15 mouse cellular contexts compared by ENCODE assay signal in the genomic region with DNA sequence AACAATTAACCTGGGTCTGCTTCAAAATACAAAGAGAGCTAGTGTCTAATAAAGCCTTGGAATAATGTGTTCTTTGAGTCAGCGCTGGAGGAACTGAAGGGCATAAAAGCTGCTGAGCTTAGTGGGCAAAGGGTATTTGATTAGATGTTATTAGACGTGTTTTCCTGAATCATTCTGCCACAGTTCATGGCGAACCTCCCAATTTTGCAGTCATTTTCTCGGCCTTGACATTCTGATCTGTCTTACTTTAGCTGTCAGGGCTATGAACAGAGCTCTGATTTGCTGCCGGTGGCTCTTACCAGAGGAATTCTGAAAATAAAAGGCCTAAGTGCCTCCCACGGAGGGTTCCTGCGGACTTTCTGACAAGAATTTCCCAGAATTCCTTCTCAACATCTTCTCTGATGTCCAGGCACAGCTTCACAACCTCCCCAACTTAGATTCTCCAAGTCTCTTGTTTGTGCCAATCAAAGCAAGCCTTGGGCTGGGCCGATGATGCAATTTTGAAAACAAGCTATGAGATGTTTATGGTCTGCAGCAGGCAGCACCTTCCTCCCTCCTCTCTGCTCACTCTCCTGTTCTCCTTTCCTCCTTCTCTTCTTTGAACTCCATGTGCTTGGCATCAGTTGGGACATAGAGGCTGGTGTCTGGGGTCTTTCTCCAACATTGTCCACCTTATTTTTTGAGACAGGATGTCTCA. TPM values are rescaled to one million over a fixed set of nuclear protein-coding genes. Genes with fewer than 3 reads are reported as not detected.
DNase-seq lines count a peak whose midpoint lies in the region; ATAC-seq and TF ChIP-seq lines count a peak whose summit lies in the region.
"Had no signal": no experiment of that assay in that cellular context is flagged by ENCODE, and none has a peak within 500 bp of the region (broad histone marks: within the 10 kb centered on the region; RNA-seq: fewer than 3 reads in every experiment).

No protein-coding gene starts in this region.

- no peak for DNase-seq in forebrain, embryonic 10.5 days (ENCODE audit: extremely low spot score, low spot score)
- peak; percentile 78 for DNase-seq in NIH3T3 (ENCODE audit: low read depth)
- DNase-seq in embryo, embryonic 11 days: peak; percentile 61
- DNase-seq in forebrain, postnatal 0 days: no peak
- DNase-seq in left cerebral cortex, adult 11 months (ENCODE audit: low spot score): no peak
- DNase-seq in spleen, postnatal 36 days (ENCODE audit: low spot score in 2 of 2): no peak
- DNase-seq: cerebellum, adult 11-12 months; thymus, postnatal 25 days had no signal

- H3K4me1 ChIP-seq in forebrain, embryonic 10.5 days: peaks cover 23% of the 10 kb centered on the region
- H3K4me1 ChIP-seq in forebrain, embryonic 15.5 days: peaks cover 9% of the 10 kb centered on the region
- no peaks in the 10 kb centered on the region for H3K4me1 ChIP-seq in forebrain, postnatal 0 days (ENCODE audit: insufficient read depth)
- no peaks in the 10 kb centered on the region for H3K4me1 ChIP-seq in liver, embryonic 12.5 days

- no peak overlapping the region for H3K4me3 ChIP-seq in forebrain, embryonic 10.5 days
- H3K4me3 ChIP-seq in forebrain, embryonic 15.5 days: no peak overlapping the region
- no peak overlapping the region for H3K4me3 ChIP-seq in forebrain, postnatal 0 days (ENCODE audit: low read depth, low read length)
- no peak overlapping the region for H3K4me3 ChIP-seq in liver, embryonic 12.5 days
- H3K4me3 ChIP-seq: embryonic facial prominence, embryonic 15.5 days; hindbrain, embryonic 13.5 days; kidney, embryonic 15.5 days; lung, embryonic 15.5 days; midbrain, embryonic 12.5 days had no signal

- H3K27me3 ChIP-seq in forebrain, embryonic 10.5 days (ENCODE audit: poor library complexity, severe bottlenecking): peaks cover 6% of the 10 kb centered on the region; the same call in 1 of the 2 replicates
- no peaks in the 10 kb centered on the region for H3K27me3 ChIP-seq in forebrain, embryonic 15.5 days
- H3K27me3 ChIP-seq in forebrain, postnatal 0 days (ENCODE audit: insufficient read depth, low read length): no peaks in the 10 kb centered on the region
- H3K27me3 ChIP-seq in liver, embryonic 12.5 days (replicated peaks): no peaks in the 10 kb centered on the region
- H3K27me3 ChIP-seq: embryonic facial prominence, embryonic 15.5 days; hindbrain, embryonic 13.5 days; kidney, embryonic 15.5 days; lung, embryonic 15.5 days; midbrain, embryonic 12.5 days had no signal

- ATAC-seq in forebrain, embryonic 15.5 days (replicated peaks): no peak
- peak; percentile 65; the same call in 1 of the 2 replicates for ATAC-seq in forebrain, postnatal 0 days
- no peak for ATAC-seq in liver, embryonic 12.5 days

- TF ChIP-seq CTCF in forebrain, postnatal 0 days (IDR thresholded peaks at IDR 0.05; ENCODE audit: low read depth): no peak

- H3K9ac ChIP-seq in forebrain, embryonic 15.5 days (replicated peaks): no peak overlapping the region
- H3K9ac ChIP-seq in forebrain, postnatal 0 days: no peak overlapping the region
- no peak overlapping the region for H3K9ac ChIP-seq in liver, embryonic 12.5 days
- H3K9ac ChIP-seq: embryonic facial prominence, embryonic 15.5 days; hindbrain, embryonic 13.5 days; kidney, embryonic 15.5 days; lung, embryonic 15.5 days; midbrain, embryonic 12.5 days had no signal

- no peak overlapping the region for H3K4me2 ChIP-seq in forebrain, embryonic 15.5 days (replicated peaks)
- no peak overlapping the region for H3K4me2 ChIP-seq in forebrain, postnatal 0 days (ENCODE audit: low read depth)
- no peak overlapping the region for H3K4me2 ChIP-seq in liver, embryonic 12.5 days
- H3K4me2 ChIP-seq: embryonic facial prominence, embryonic 15.5 days; hindbrain, embryonic 13.5 days; kidney, embryonic 15.5 days; lung, embryonic 15.5 days; midbrain, embryonic 12.5 days had no signal

- H3K36me3 ChIP-seq in forebrain, embryonic 10.5 days (replicated peaks): no peaks in the 10 kb centered on the region
- no peaks in the 10 kb centered on the region for H3K36me3 ChIP-seq in forebrain, embryonic 15.5 days
- H3K36me3 ChIP-seq in forebrain, postnatal 0 days (ENCODE audit: insufficient read depth): no peaks in the 10 kb centered on the region
- no peaks in the 10 kb centered on the region for H3K36me3 ChIP-seq in liver, embryonic 12.5 days
- H3K36me3 ChIP-seq: embryonic facial prominence, embryonic 15.5 days; hindbrain, embryonic 13.5 days; kidney, embryonic 15.5 days; lung, embryonic 15.5 days; midbrain, embryonic 12.5 days had no signal

- WGBS in forebrain, embryonic 10.5 days: 27% methylated on average over 8 of the region's 8 CpGs
- 7% methylated on average over 8 of the region's 8 CpGs for WGBS in forebrain, embryonic 15.5 days
- 10% methylated on average over 8 of the region's 8 CpGs for WGBS in forebrain, postnatal 0 days
- 61% methylated on average over 8 of the region's 8 CpGs for WGBS in liver, embryonic 12.5 days (ENCODE audit: insufficient replicate concordance)

- H3K9me3 ChIP-seq in forebrain, embryonic 10.5 days: no peaks in the 10 kb centered on the region
- H3K9me3 ChIP-seq in forebrain, embryonic 15.5 days: no peaks in the 10 kb centered on the region
- H3K9me3 ChIP-seq in forebrain, postnatal 0 days (ENCODE audit: low read length): no peaks in the 10 kb centered on the region
- no peaks in the 10 kb centered on the region for H3K9me3 ChIP-seq in liver, embryonic 12.5 days (replicated peaks)
- H3K9me3 ChIP-seq: embryonic facial prominence, embryonic 15.5 days; hindbrain, embryonic 13.5 days; kidney, embryonic 15.5 days; lung, embryonic 15.5 days; midbrain, embryonic 12.5 days had no signal

- peak overlapping the region; percentile 51 for H3K27ac ChIP-seq in forebrain, embryonic 10.5 days
- H3K27ac ChIP-seq in forebrain, embryonic 15.5 days (replicated peaks): no peak overlapping the region
- no peak overlapping the region; the same call in 1 of the 2 replicates for H3K27ac ChIP-seq in forebrain, postnatal 0 days (ENCODE audit: low read depth, low read length)
- H3K27ac ChIP-seq in liver, embryonic 12.5 days: no peak overlapping the region
- H3K27ac ChIP-seq: embryonic facial prominence, embryonic 15.5 days; hindbrain, embryonic 13.5 days; kidney, embryonic 15.5 days; lung, embryonic 15.5 days; midbrain, embryonic 12.5 days had no signal

RNA-seq across cellular contexts. Expression of gene Akap2, which starts 21.5 kb away (rescaled TPM):
- polyA plus RNA-seq in forebrain, embryonic 10.5 days (2016; fragmentation: Nextera tagmentation; extraction: Ambion mirVana): 15.4 and 18.3 TPM in 2 replicates
- polyA plus RNA-seq in forebrain, embryonic 15.5 days (2015; fragmentation: Nextera tagmentation; extraction: Ambion mirVana): 6.1 and 6.5 TPM in 2 replicates
- 11.2 and 15.0 TPM in 2 replicates for total RNA-seq in forebrain, postnatal 0 days (2014; rRNA removed)
- polyA plus RNA-seq in forebrain, postnatal 0 days (2015; fragmentation: Nextera tagmentation; extraction: Ambion mirVana): 4.5 and 7.0 TPM in 2 replicates
- polyA plus RNA-seq in liver, embryonic 12.5 days (2016; fragmentation: Nextera tagmentation; extraction: Ambion mirVana): 1.7 and 2.5 TPM in 2 replicates

Comparison
In these comparisons a context has a peak if more than half of its experiments do, and no peak if none do; other contexts are left out.
1. DNase-seq: peak in NIH3T3 (single experiment) and embryo, embryonic 11 days (single experiment); none in forebrain, embryonic 10.5 days (single experiment), forebrain, postnatal 0 days (single experiment), left cerebral cortex, adult 11 months (single experiment) and spleen, postnatal 36 days (0 of 2).